Mouse (Mus musculus) megakaryocyte, embryonic 14.5 days (primary cell): ENCODE results near the gene Creb3l1.

Source experiments
- FLI1 ChIP-seq: IDR thresholded peaks from 2 replicates; pipeline ENCODE4 v1.6.1; 2012; ENCODE audit warnings: low read length, inconsistent platforms, mixed read lengths
- GATA1 ChIP-seq: IDR thresholded peaks from 3 replicates; pipeline ENCODE4 v1.6.1; 2012; ENCODE audit warnings: mixed read lengths, low read length, inconsistent platforms, borderline replicate concordance

DNA sequence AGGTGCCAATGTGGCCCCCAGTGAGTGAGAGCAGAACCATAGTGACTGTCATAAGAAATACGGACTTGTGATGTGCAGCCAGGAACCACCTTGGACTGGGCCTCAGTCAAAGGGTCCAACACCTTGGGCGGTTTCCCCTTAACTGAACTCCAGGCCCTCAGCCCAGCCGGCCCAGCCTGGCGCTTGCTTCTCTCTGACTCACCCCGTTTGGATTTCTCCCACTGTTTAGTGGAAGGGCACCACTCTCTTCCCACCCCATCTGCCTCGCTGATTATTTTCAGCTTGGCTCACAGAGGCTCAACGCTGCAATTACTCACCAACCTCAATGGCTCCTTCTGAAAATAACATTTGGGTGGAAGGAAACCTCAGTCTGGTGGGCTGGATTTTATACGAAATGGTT, 27.9 kb upstream of the Creb3l1 start:
- TF ChIP-seq FLI1 (no peak), GATA1 (no peak)
